Mouse (Mus musculus): ENCODE data around the gene Fhad1.

DNA sequence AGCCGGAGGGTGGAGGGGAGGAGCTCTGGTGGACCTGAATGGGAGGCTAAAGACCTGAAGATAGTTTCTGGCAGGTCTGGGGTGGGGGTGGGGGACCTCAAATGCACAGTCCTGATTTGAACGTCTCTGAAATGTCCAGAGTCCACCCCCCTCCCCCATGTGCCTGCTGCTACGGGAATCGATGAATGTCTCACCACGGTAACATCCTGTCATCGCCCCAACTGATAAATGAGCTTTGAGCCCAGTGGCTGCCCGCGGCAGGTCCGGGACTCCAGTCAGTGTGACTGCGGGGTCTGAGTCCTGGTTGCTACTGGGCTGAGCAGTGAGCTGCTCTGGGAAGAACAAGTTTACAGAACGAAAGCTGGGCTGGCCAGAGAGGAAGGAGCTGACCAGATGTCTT, 72.5 kb downstream of the Fhad1 start:
- TF ChIP-seq CTCF (IDR thresholded peaks at IDR 0.05; ENCODE audit: low read depth) (no peak), EP300 (IDR thresholded peaks at IDR 0.05; ENCODE audit: low read depth) (no peak)

All from liver, embryonic 14.5 days (tissue).